Mouse (Mus musculus) megakaryocyte-erythroid progenitor cell, adult 5 weeks (primary cell): ENCODE results near the gene Lpxn. TPM values are rescaled to one million over a fixed set of nuclear protein-coding genes. Genes with fewer than 3 reads are reported as not detected.

ENCODE experiments used
- polyA plus RNA-seq: library from polyadenylated mRNA; stranded (reverse); fragments of >175 nt; gene quantifications from 2 replicates; pipeline ENCODE4 v1.2.3, GENCODE M21; 2012

Lpxn gene
- 0.18 and 0.88 TPM in 2 replicates for polyA plus RNA-seq

DNA sequence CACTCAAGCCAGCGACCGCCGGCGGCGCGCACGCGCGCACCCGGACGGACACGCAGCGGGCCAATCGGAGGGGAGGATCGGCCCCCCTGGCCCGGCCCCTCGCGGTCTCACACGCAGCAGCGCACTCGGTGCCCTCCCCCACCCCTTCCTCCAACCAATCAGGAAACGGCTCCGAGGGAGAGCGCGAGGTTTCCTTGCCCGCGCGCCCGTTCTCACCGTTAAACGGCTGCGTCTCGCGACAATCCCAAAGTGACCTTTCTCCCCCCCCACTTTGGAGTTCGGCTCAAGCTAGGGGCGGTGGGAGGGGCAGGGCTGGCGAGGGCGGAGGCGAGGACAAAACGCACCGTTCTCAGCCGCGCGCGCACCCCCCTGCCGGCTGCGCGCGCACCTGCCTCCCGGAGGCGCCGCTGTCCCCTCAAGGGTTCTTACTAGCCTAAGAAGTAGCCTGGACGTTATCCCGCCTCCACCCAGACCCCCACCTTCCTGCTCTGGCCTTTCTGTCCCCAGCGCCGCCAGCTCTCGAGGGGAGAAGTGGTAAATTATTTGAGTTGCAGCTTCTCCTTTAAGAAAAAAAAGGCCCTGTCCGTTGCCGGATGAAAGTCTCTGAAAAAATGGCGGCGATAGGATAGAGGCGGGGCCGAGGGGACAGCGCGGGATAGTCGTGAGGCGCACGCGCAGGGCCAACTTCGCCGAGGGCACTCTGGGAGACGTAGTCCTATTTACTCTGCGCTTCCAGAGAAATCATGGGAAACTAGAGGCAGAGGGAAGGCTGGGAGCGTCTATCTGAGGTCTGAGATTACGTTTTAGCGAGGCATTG, at the start of gene Lpxn, which contains the start of gene Zfp91:
Gene Lpxn, plus strand, starts transcription at position 683 of the 817 bp plus-strand sequence.
Gene Zfp91, minus strand, starts transcription at position 616 of the 817 bp plus-strand sequence.

DNA sequence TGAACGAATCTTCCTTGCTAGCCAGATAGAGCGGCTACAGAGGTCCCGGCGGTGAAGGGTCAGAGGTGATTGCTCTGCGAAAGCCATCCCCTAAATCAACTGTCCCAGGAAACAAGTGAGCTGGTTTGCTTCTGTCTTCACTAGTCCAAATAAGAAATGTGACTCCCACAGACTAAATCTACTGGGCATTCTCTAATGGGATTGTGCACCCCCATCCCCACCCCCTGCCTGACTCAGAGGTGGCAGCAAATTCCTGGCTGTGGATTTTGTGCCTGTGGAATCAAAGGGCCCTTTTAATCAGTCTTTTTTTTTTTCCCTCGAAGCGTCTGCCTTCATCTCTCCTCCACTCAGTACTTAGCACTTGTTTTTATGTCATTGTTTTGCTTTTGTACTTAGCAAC, 30.7 kb upstream of the Lpxn start, which contains the start of gene Cntf:
Gene Cntf, minus strand, starts transcription at position 325 of the 400 bp plus-strand sequence.

GRCm38 (mm10) chr19:12846382-12846781, 50.4 kb downstream of the Lpxn start, which contains the start of gene Gm5244:
Gene Gm5244 (plus strand): TSS chr19:12846682.

DNA sequence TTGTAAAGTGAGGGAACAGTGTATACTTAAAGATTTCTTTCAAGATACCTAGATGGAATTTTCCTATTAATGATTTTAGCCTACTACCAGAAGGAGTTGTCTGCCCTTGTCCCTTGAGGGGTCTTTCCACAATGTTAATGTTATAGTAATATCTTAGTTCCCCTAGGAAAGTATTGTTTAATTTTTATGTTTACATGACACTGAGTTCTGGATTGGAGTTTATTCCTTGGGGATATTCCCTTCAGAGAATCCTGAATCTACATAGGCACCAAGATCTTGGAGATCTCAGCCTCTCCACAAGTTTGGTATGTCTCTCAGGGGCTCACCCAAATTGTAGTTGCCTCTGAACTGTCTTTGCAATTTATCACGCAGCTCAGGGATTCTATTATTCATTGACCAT, 61.0 kb downstream of the Lpxn start, which contains the start of gene Olfr1444:
Gene Olfr1444, plus strand, starts transcription at position 301 of the 400 bp plus-strand sequence.

Other genes starting within 250 kb of the Lpxn start
- not detected in 2 replicates for gene Gm4952, start 196.2 kb upstream of the Lpxn start, polyA plus RNA-seq
- 0.05 TPM in 1 of 2 replicates, not detected in the other for gene Glyat, start 162.9 kb upstream of the Lpxn start, polyA plus RNA-seq
- gene Olfr1442, start 125.8 kb upstream of the Lpxn start, polyA plus RNA-seq = not detected in 2 replicates
- gene Olfr1443, start 118.1 kb upstream of the Lpxn start, polyA plus RNA-seq = not detected in 2 replicates
- not detected in 2 replicates for gene Keg1, start 100.4 kb upstream of the Lpxn start, polyA plus RNA-seq
- gene Cntf, start 30.6 kb upstream of the Lpxn start, polyA plus RNA-seq = 0.10 and 0.22 TPM in 2 replicates
- 35.3 and 51.8 TPM in 2 replicates for gene Zfp91, start 67 bp upstream of the Lpxn start, polyA plus RNA-seq
- gene Gm5244, start 50.5 kb downstream of the Lpxn start, polyA plus RNA-seq = not detected in 2 replicates
- not detected in 2 replicates for gene Olfr1444, start 61.1 kb downstream of the Lpxn start, polyA plus RNA-seq
- not detected in 2 replicates for gene Olfr1445, start 87.7 kb downstream of the Lpxn start, polyA plus RNA-seq
- not detected in 2 replicates for gene Olfr1446, start 97.3 kb downstream of the Lpxn start, polyA plus RNA-seq
- not detected in 2 replicates for gene Olfr1447, start 107.5 kb downstream of the Lpxn start, polyA plus RNA-seq
- not detected in 2 replicates for gene Olfr1448, start 128.2 kb downstream of the Lpxn start, polyA plus RNA-seq
- gene Olfr1449, start 134.6 kb downstream of the Lpxn start, polyA plus RNA-seq = not detected in 2 replicates
- not detected in 2 replicates for gene Olfr1450, start 154.1 kb downstream of the Lpxn start, polyA plus RNA-seq
- gene Olfr1451, start 198.8 kb downstream of the Lpxn start, polyA plus RNA-seq = not detected in 2 replicates
- gene Olfr1453, start 232.1 kb downstream of the Lpxn start, polyA plus RNA-seq = not detected in 2 replicates